Mouse (Mus musculus) heart, postnatal 0 days (tissue): ENCODE measurements around the gene Zhx3.

Source experiments
- CTCF ChIP-seq: IDR thresholded peaks from 2 replicates; pipeline ENCODE4 v1.5.1; 2016; ENCODE audit warnings: antibody characterized with exemption, control low read depth, low read depth
- EP300 ChIP-seq: IDR thresholded peaks from 2 replicates; pipeline ENCODE4 v1.6.1; 2016; ENCODE audit warnings: antibody characterized with exemption, low read depth

DNA sequence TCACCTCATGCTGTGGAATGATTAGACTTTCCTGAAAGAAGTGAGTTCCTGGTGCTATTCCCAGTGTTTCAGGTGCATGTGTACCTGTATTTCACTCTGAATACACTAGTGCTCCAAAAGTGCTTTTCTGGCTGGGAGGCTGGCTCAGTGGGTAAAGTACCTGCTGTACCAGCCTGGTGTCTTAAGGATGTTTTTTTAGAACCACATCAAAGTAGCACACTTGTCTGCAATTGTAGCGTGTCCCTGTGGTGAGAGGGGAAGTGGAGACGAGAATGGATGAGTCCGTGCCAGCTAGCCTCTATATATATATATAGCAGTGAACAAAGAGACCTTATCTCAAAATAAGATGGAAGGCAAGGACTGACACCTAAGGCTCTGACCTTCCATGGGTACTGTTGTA is 171.2 kb downstream of the Zhx3 start:
- no peak for TF ChIP-seq CTCF
- TF ChIP-seq EP300 = no peak
